Mouse (Mus musculus): ENCODE measurements around the gene Rbm39. TPM values are rescaled to one million over a fixed set of nuclear protein-coding genes. Genes with fewer than 3 reads are reported as not detected.
A peak's percentile ranks its signal among the peaks of the same experiment; 100 is the strongest.

Gene Rbm39
- total and polyA plus RNA-seq, 3 experiments: 212 to 417 (median 376) TPM

GRCm38 (mm10) chr2:156203917-156204316, 23.9 kb upstream of the Rbm39 start:
- Histone ChIP-seq H3K9ac (ENCODE audit: insufficient read depth, low read depth) (no peak overlapping the region), H3K4me2 (ENCODE audit: insufficient read depth, low read depth, poor library complexity, severe bottlenecking) (no peak overlapping the region), H3K4me3 (replicated peaks in 1 of 3; ENCODE audit: low read depth in 2 of 3, low read length in 2 of 3, poor library complexity in 1 of 3) (no peak overlapping the region), H3K36me3 (replicated peaks in 1 of 2; ENCODE audit: control insufficient read depth in 1 of 2, insufficient read depth in 1 of 2, low read length in 1 of 2) (peaks cover 20 to 50% of the 10 kb centered on the region in 2 experiments), H3K27me3 (replicated peaks) (no peaks in the 10 kb centered on the region), H3K27ac (ENCODE audit: insufficient read depth, low read depth) (no peak overlapping the region), H3K9me3 (replicated peaks; ENCODE audit: low read length) (no peaks in the 10 kb centered on the region), H3K79me2 (replicated peaks; ENCODE audit: control insufficient read depth, extremely low read depth, insufficient read depth, poor library complexity, severe bottlenecking) (peaks cover 96% of the 10 kb centered on the region), H3K4me1 (ENCODE audit: control insufficient read depth in 1 of 2, insufficient read depth in 2 of 2) (peaks cover 15 to 61% of the 10 kb centered on the region in 2 experiments)
- dilution Hi-C loops (cut with MboI; ENCODE audit: extremely low pct_ligation_motif_present, extremely low pct_unique_long_range_greater_than_20kb, low sequenced_read_pairs) (no loop called here), in situ Hi-C loops (cut with MboI; ENCODE audit: low pct_ligation_motif_present, low pct_unique_long_range_greater_than_20kb, low sequenced_read_pairs) (no loop called here)
- DNase-seq (ENCODE audit: extremely low read depth): no peak
- TF ChIP-seq MYC (IDR thresholded peaks at IDR 0.05; ENCODE audit: low read depth, low read length) (no peak), CTCF (conservative IDR thresholded peaks at IDR 0.05 in 1 of 2, IDR thresholded peaks at IDR 0.05 in 1 of 2; ENCODE audit: low read depth in 2 of 2, low read length in 2 of 2) (0 out of 4 replicates have a peak, but pooled peaks of 1 of the 2 experiments have one; percentile 16), NRF1 (IDR thresholded peaks at IDR 0.05; ENCODE audit: low read depth, low read length) (no peak), MXI1 (IDR thresholded peaks at IDR 0.05; ENCODE audit: low read depth, low read length) (no peak)

GRCm38 (mm10) chr2:156202848-156203437, 22.9 kb upstream of the Rbm39 start:
- Histone ChIP-seq H3K27me3 (replicated peaks) (no peaks in the 10 kb centered on the region), H3K79me2 (replicated peaks; ENCODE audit: control insufficient read depth, extremely low read depth, insufficient read depth, poor library complexity, severe bottlenecking) (peaks cover 96% of the 10 kb centered on the region), H3K9me3 (replicated peaks; ENCODE audit: low read length) (no peaks in the 10 kb centered on the region), H3K4me2 (ENCODE audit: insufficient read depth, low read depth, poor library complexity, severe bottlenecking) (no peak overlapping the region; the same call in 1 of the 2 replicates), H3K27ac (ENCODE audit: insufficient read depth, low read depth) (peak overlapping the region; percentile 56), H3K36me3 (replicated peaks in 1 of 2; ENCODE audit: control insufficient read depth in 1 of 2, insufficient read depth in 1 of 2, low read length in 1 of 2) (peaks cover 20 to 47% of the 10 kb centered on the region in 2 experiments), H3K9ac (ENCODE audit: insufficient read depth, low read depth) (no peak overlapping the region), H3K4me1 (ENCODE audit: control insufficient read depth in 1 of 2, insufficient read depth in 2 of 2) (peaks cover 14 to 57% of the 10 kb centered on the region in 2 experiments), H3K4me3 (replicated peaks in 1 of 3; ENCODE audit: low read depth in 2 of 3, low read length in 2 of 3, poor library complexity in 1 of 3) (no peak overlapping the region)
- TF ChIP-seq CHD2 (IDR thresholded peaks at IDR 0.05; ENCODE audit: low read length) (no peak), GABPA (IDR thresholded peaks at IDR 0.05; ENCODE audit: insufficient replicate concordance, low read depth, low read length) (no peak), NELFE (IDR thresholded peaks at IDR 0.05; ENCODE audit: low read depth, low read length) (no peak), ZC3H11A (IDR thresholded peaks at IDR 0.05; ENCODE audit: low read depth, low read length) (no peak), KAT2A (IDR thresholded peaks at IDR 0.05; ENCODE audit: insufficient replicate concordance, low read length) (no peak), ZMIZ1 (IDR thresholded peaks at IDR 0.05; ENCODE audit: low read depth, low read length) (no peak), TCF12 (IDR thresholded peaks at IDR 0.05; ENCODE audit: low read depth, low read length) (no peak), HCFC1 (IDR thresholded peaks at IDR 0.05; ENCODE audit: low read depth, low read length) (no peak), CTCF (conservative IDR thresholded peaks at IDR 0.05 in 1 of 2, IDR thresholded peaks at IDR 0.05 in 1 of 2; ENCODE audit: low read depth in 2 of 2, low read length in 2 of 2) (no peak), SMC3 (IDR thresholded peaks at IDR 0.05; ENCODE audit: low read depth, low read length) (no peak), ELF1 (IDR thresholded peaks at IDR 0.05; ENCODE audit: low read depth, low read length) (no peak), NRF1 (IDR thresholded peaks at IDR 0.05; ENCODE audit: low read depth, low read length) (no peak), TBP (conservative IDR thresholded peaks at IDR 0.05; ENCODE audit: low read depth, low read length) (no peak), MAX (IDR thresholded peaks at IDR 0.05; ENCODE audit: low read length) (no peak), MYC (IDR thresholded peaks at IDR 0.05; ENCODE audit: low read depth, low read length) (no peak), USF2 (conservative IDR thresholded peaks at IDR 0.05; ENCODE audit: low read depth, low read length) (no peak), MAZ (IDR thresholded peaks at IDR 0.05; ENCODE audit: low read depth, low read length) (no peak), MEF2A (IDR thresholded peaks at IDR 0.05; ENCODE audit: borderline replicate concordance, low read depth, low read length) (no peak), JUN (IDR thresholded peaks at IDR 0.05; ENCODE audit: insufficient read depth, low read depth, low read length) (no peak), RCOR1 (conservative IDR thresholded peaks at IDR 0.05; ENCODE audit: low read depth, low read length) (no peak)
- no peak for DNase-seq (ENCODE audit: extremely low read depth)
- in situ Hi-C loops (cut with MboI; ENCODE audit: low pct_ligation_motif_present, low pct_unique_long_range_greater_than_20kb, low sequenced_read_pairs): no loop called here
- dilution Hi-C loops (cut with MboI; ENCODE audit: extremely low pct_ligation_motif_present, extremely low pct_unique_long_range_greater_than_20kb, low sequenced_read_pairs): no loop called here
